Mouse (Mus musculus) v-Abl transformed pro-B cells (cell line): ENCODE measurements around the gene Bcl11b.

Experiments used
- in situ Hi-C, 2 experiments: fragments of 400-800 bp; cut with MboI; formaldehyde crosslinking; loops; one replicate each; pipeline ENCODE4 v1.15.1; 2025; ENCODE audit not compliant: unreplicated experiment in 2 of 2

Bcl11b gene

DNA sequence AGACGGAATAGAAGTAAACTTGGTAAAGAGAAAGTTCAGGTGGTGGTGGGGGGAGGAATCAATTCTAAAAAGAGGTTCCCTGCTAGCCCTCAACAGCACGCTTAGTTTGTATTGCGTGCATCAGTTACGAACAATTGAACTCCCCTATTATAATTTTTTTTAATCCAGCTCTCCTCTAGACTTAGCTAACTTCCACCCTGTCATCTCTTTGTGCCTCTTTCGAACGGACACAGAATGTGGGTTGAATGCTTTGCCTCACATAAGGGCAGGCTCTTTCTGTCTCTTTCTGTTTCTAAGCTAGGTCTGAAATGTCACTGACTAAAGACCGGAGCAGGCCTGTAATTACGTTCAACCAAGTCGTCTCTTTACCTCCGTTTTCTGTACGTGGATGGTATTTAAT lies 28.9 kb downstream of the Bcl11b start:
- in situ Hi-C loops: no loop called here

DNA sequence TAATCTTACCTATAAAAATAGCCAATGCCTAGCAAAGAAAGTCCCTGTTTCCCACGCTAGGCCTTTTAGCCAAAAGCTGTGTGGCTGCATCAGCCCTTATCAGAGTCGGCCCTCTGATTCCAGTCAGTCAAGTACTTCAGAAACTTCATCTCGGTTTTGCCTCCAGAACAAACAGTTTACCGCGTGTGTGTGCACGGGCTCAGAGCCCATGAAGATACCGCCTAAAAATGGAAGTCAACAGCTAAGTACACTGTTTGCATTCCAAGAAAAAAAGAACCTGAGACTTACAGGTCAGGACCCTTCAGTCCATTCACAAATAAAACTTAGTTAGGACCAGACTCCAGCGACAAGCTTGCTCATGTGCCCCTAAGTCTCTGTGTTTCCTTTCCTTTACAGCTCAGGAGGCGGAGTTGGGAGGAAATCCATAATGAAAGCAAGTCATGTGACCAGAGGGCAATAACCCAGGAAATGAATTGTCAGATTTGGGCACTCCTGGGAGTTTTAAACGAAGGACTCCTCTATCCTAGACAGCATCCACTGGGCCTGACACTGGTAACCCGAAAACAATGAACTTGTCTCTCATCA lies 29.8 kb downstream of the Bcl11b start:
- in situ Hi-C loops: no loop called here

DNA sequence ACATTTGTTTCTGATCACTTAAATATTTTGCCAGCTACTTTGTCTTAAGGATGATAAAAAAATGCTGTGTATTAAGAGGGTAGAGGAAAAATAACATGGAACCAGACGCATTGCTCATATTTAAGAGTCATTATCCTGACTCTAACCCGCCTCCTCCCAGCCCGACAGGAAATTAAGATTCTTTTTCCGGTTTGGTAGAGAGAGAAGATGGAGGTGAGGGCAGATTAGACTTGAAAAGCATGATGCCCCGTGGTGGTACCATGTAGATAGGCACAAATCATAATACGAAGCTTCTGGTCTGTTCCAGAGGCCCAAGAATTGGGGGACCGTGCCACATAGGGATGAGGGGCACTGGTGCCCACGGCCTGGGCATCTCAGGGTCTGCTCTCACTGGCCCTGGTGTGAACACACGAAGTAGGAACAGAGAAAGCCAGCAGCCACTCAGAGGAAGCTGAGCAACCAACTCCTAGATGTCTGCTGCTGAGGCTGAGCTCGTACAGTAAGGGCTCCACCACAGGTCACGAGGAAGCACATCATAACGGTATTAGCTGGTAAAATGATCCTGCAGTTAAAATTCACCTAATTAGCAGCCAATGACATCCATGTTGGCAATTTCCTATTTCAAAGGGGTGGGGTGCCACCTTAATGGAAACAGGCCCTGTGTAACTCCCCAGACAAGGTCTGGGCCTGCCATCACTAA lies 32.2 kb downstream of the Bcl11b start:
- in situ Hi-C loops: no loop called here

DNA sequence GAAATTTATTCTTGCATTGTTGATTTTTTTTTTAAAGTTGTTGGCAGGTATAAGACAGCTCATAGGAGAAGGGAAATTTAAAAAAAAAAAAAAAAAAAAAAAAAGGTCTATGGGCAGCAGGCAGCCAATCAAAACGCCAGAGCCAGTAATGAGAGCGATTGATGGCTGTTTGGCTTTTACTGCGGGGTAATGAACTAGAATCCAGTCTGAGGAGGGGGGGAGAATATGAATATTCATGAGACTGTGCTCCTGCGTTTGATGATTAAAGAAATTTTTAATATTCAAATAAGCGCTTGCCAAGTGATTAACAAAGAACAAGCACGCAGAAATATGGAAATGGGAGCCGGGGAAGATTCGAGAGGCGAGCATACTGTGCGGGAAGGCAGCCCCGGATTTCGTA lies 32.8 kb downstream of the Bcl11b start:
- in situ Hi-C loops: no loop called here

DNA sequence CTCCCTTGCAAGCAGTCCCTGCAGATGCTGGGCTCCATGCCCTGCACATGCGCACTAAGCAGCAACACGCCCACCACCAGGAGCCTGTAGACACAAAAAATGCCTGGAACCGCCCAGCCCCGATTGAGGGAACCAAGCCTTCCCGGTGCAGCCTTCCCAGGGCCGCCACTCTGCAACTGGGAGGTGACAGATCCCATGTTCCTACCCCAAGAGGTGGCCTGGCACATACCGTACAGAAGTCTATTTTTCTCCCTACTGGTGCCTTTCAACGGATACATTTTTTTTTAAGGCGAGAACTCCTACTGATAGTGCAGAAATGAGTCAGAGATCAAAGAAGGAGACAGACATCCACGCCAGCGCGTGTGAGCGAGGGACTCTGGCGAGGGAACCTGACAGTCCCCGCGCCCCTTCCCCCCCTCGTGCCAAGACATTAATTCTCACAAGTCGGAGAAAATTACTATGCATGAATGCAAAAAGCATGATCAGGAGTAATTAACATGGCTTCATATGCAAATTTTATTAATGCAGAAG lies 33.5 kb downstream of the Bcl11b start:
- in situ Hi-C loops: no loop called here

DNA sequence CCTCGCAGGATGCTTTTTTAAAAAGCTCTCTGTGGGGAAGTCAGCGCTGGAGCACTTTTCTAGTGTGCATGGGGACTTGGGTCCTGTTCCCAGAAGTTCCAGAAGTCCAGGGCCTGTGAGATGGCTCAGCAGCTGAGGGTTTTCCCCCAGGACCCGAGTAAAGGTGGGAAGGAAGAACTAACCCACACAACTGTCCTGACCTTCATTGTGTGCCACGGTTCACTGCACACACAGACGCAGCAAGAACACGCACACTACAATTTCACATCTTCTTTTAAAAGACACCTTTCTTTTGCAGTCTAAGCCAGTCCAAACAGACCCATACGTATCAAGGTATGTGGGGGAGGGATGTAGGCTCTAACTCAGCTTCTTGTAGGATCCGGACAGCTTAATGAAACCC lies 34.3 kb downstream of the Bcl11b start:
- in situ Hi-C loops: no loop called here

DNA sequence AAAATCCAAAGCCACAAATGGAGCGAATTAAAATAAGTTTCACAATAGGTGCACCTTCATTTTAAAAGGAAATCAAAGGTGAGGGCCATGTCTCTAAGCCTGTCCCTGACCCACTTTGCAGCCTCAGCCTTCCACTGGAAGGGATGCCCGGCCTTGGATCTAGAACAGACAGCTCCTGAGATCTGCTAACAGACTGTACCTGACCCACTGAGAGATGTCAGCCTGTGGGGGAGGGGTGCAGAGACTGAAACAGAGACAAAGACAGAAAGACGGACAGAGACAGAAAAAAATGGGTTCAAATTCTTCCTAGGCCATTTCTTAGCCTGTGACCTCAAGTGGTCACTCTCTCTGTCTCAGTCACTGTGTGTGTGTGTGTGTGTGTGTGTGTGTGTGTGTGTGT lies 35.1 kb downstream of the Bcl11b start:
- in situ Hi-C loops: no loop called here

DNA sequence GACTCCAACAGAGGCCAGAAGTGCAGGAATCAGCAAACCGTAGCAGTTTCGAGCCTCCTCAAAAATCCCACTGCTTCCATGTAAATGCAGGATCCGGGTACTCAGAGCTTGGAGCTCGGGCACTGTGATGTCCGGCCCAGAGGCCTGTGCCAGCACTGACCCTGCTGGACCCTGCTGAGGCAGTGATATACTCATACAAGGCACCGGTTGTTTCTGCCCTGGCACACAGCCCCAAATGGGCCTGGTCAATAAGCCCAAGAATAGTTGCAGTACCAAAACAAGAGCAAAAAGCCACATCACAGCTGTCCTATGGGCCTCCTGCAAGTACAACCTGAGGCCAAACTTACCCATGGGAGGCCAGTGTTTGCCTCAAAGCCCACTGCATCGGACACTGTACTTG lies 36.4 kb downstream of the Bcl11b start:
- in situ Hi-C loops: no loop called here

DNA sequence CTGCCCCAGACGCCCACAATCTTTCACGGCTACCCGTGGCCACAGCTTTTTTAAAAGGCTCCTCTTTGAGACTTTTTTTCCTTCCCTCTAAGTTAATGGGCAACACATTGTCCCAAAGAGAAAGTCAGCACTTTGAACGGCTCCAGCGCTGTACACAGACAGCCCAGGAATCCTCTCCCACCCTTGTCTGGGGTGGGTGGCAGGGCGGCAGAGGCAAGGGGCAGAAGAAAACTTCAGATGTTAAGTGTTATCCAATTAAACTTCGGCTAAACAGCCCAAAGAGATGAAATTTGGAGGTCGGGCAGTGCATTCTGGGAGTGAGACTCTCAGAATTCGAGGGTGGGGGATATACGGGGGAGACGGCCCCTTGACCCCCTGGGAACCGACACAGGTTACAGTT lies 38.3 kb downstream of the Bcl11b start:
- in situ Hi-C loops: no loop called here

DNA sequence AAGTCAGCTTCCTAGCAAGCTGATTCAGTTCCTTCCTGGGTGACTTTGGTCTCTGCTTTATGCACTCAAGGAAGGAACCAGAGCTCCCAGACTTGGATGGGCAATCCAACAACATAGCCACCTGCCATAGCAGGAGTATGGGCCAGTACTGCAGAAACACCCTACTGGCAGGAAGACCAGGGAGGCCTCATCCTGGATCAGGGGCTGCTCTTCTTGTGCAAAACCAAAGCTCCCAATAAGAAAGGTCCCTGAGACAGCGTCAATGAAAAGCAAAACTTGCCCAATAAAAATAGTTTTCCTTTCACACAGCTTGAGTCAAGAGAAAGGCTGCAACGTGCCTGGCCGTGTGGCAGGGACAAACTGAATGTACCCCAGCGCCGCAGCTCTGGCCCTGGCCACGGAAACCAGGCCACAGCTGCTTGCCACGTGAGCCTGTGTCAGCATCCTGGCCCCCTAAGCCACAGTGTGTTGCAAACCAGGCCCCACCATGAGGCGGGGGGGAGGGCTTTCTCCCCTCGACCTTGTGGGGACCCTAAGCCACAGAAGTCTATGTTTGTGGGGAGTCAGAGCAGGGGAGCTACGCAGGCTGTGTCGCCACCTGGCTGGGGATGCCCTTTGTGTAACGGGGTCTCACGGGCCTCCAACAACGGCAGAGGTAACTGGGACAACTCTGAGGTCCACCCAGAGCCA lies 38.9 kb downstream of the Bcl11b start:
- in situ Hi-C loops: no loop called here

DNA sequence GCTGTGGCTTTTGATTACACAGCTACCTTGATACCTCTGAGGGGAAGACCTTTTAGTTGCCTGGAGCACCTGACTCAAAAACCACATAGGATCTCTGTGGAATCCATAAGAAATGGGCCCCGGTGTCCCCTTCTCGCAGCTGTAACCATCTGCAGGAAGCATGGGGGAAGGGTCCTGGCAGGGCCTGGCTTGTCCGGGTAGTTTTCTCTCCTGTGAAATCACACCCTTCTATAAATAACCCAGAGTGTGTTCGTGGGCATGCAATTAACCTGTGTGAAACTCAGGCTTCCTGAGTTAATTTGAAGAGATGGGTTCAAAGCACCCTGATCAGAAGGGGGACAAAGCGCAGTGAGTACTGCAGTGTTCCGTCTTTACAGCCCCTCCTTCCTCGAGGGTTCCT lies 40.5 kb downstream of the Bcl11b start:
- in situ Hi-C loops: no loop called here

DNA sequence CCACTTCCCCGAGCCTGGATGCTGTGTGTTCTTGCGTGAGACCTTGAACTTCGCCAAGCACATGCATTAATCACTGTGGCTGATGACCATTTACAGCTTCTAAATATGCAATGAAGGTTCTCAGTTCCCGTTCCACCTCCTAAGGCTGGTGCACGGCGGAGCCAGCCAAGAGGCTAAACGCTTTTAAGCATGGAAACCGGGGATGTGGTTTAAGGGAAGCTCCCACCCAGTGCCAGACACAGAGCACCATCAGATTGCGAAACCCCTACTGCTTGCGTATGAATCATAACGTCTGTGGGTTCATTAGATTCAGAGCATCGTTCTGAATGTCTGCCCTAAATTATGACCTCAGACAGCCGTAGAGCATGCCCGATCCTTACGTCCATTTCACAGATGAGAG lies 41.6 kb downstream of the Bcl11b start:
- in situ Hi-C loops: no loop called here

DNA sequence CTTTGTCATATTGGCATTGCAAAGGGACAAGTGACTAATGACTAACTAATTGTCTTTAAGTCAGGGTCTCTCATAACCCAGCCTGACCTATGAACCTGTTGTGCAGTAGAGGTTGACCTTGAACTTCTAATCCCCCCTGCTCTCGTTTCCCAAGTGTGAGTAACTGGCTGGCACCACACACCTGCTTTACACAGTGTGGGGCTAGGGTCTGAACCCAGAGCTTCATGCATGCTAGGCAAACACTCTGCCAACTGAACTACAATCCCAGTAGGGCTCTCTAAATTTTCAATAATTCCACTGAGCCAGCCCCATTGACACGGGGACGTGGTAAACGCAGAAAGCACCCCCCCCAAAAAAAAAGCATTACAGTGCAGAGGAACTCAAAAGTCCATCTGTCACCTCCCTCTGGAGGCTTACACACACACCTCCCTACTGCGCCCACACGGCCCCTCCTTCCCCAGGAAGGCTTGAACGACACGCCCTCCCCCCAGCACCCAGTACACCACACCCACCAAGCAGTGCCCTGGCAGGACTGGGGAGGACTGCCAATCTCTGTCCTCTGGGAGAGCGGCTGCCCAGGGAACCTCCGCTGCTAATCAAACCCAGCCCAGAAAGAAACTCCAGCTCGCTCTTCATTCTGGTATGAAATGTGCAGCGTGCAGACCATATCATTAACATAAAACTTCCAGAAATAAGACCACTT lies 42.5 kb downstream of the Bcl11b start:
- in situ Hi-C loops: no loop called here

DNA sequence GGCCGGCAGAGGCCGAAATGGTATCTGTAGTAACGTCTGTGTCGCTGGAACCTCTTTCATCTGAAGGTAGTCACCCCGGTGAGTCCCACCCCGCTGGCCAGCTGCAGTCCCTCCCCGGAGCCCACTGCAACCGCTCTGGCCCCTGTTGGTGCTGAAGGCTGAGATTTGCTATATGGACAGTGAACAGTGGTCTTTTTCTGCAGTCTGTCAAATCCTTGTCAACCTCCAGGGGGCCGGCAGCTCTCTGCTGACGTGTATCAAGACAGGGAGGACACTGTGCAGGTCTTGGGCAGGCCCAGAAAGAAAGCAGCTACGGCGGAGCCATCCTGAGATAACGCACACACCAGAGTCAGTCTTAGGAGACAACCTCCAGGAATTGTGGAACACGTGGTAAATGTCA lies 43.0 kb downstream of the Bcl11b start:
- in situ Hi-C loops: no loop called here

DNA sequence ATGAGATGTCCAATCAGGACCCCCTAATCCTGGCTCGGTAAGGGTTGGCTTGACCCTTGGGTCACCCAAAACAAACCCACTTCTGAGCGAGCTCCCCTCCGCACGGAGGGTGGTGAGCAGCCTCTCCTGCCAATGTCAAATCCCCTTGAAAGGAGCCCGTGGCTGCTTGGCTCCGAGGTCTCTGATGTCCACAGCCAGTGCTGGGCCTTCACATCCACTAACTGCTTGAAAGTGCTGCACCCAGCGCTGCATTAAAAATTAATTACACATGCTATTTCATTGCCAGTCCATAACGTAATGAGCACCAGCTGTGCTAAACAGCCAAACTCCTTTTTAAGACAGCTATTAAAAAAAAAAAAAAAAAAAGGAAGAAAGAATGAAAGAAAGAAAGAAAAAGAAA lies 43.5 kb downstream of the Bcl11b start:
- in situ Hi-C loops: no loop called here

DNA sequence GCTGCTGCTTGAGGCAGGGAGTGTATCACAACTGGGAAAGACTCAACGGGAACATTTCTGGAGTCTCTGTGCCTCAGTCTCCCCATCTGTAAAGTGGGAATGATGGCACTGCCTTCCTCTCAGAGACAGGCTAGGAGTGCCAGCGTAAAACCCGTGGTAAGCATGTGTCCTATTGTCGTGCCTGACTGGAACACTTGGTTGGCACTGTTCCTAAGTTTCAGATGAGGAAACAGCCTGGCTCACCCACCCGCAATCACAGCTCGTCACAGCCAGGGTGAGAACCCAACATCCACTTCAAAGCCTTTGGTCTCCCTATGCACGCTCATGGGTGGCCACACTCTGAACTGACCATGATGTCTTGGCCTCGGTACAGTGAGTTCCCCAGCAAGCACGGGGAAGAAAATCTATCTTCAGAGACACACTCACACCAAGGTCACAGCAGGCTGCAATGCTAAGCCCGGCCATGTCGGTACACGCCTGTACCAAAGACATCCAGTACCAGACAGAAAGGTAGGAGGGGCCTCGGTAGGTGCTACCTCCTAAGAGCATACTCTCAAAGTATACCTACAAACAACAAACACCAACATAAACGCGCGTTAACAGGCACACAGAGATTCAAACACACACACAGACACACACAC lies 50.2 kb downstream of the Bcl11b start:
- in situ Hi-C loops: no loop called here

DNA sequence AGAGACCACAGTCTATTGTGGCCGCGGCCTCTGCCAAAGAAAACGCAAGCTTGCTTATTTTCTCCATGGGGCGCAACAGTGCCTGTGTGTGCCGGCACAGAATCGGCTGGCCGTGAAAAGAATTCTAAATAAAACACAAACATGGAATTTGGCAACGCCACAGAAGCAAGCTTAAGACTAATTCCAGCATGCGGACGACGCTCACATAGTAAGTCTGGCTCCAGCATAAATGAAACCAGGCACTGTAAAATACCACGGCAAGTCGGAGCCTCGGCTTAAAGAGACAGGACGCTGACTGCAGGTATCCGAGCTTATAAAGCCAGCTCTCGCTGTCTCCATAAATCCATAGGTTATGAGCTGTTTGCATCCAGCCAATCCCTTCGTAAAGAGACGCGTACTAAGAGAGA lies 51.1 kb downstream of the Bcl11b start:
- in situ Hi-C loops: no loop called here

DNA sequence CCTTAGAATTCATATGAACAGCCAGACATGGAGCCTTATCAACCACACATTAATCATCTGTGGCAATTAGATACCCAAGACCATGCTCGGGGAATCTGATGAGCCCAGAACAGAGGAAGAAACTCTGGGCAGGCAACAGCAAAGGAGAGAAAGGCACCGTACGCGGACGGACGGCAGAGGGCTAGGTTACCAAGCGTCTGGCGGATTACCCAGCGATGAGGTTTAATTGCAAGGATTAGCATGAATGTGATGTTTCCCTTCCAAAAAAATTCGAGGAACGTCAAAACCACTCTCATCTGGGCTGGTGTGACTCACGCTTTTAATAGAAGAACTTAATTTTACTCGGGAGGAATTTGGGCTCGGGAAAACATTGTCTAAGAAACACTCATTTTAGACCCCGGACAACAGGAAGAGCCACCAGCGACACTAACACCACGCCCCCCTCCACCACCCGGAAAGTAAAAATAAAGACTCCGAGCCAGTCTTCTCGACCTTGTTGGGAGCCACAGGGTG lies 52.7 kb downstream of the Bcl11b start:
- in situ Hi-C loops: no loop called here

DNA sequence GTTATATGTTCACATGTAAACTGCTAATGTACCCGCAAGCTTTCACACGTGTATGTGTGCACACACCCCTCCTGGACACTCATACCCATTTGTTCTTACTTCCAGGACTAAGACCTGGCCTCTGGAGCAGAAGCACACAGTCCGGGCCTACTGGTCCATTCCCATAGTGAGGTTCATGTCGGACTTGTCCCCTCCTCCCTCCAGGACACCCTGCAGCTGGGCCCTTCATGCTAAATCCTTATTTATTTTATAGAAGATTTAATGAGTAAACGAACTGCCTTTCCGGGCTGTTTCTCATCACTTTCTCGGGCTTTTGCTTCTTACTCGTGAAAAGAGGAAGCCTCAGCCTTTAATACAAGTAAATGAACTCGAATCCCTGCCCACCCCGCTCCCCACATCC lies 54.0 kb downstream of the Bcl11b start:
- in situ Hi-C loops: no loop called here

DNA sequence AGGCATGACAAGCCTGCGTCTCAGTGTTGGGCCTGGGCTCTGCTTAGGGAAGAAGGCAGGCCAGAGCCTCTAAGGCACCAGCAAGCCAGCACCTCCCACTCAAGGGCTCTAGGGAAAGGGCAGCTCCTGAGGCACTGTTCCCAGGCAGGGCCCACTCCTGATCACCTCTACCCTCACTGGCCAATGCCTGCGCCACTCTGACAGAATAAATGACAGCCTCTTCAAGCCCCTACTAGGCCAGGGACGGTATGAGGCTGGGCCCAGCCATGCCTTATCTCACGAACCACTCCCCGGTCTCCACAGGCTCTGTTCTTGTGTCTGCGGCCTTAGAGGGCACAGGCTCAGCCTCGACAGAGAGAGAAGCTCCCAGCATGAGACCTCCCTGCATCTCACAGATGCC lies 61.3 kb downstream of the Bcl11b start:
- in situ Hi-C loops: no loop called here

DNA sequence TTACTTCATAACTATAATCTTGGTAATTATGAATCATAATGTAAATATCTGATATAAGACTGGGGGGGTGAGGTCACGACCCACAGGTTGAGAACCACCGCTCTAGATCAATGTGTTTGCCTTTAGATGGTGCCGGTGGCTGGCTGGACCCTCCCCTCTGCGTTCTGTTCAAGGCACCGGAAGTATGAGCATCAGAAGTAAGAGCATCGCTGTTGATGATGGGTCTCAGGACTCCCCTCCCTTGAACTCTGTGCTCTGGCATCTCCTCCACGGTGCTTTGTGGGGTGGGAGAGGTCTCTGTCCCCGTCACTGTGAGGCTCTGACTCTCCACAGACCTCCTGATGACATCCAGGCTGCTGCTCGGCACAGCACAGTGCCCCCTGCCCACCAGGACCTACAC lies 62.6 kb downstream of the Bcl11b start:
- in situ Hi-C loops: no loop called here
